Comparison of ENCODE assay signal across 25 mouse cellular contexts in genomic region chr9:107262375-107262774, GRCm38 (mm10). TPM values are rescaled to one million over a fixed set of nuclear protein-coding genes. Genes with fewer than 3 reads are reported as not detected.
DNase-seq lines count a peak whose midpoint lies in the region; ATAC-seq and TF ChIP-seq lines count a peak whose summit lies in the region.
"Had no signal": no experiment of that assay in that cellular context is flagged by ENCODE, and none has a peak within 500 bp of the region (broad histone marks: within the 10 kb centered on the region; RNA-seq: fewer than 3 reads in every experiment).

No protein-coding gene starts in this region.

- no peak overlapping the region for H3K4me2 ChIP-seq in hindbrain, postnatal 0 days (ENCODE audit: low read depth, low read length)
- no peak overlapping the region for H3K4me2 ChIP-seq in midbrain, embryonic 11.5 days
- H3K4me2 ChIP-seq in midbrain, embryonic 16.5 days (ENCODE audit: low read length) = no peak overlapping the region
- H3K4me2 ChIP-seq: embryonic facial prominence, embryonic 12.5 days; embryonic facial prominence, embryonic 15.5 days; heart, embryonic 11.5 days; hindbrain, embryonic 14.5 days; intestine, embryonic 15.5 days had no signal

- H3K36me3 ChIP-seq in hindbrain, postnatal 0 days (ENCODE audit: insufficient read depth, low read length) = no peaks in the 10 kb centered on the region
- no peaks in the 10 kb centered on the region for H3K36me3 ChIP-seq in hindbrain, embryonic 10.5 days
- H3K36me3 ChIP-seq in midbrain, embryonic 11.5 days (ENCODE audit: control insufficient read depth, insufficient read depth, low read length) = no peaks in the 10 kb centered on the region
- no peaks in the 10 kb centered on the region for H3K36me3 ChIP-seq in midbrain, embryonic 16.5 days (ENCODE audit: control insufficient read depth, insufficient read depth, low read length)
- H3K36me3 ChIP-seq: embryonic facial prominence, embryonic 12.5 days; embryonic facial prominence, embryonic 15.5 days; intestine, embryonic 15.5 days had no signal

- peak; percentile 52 for DNase-seq in cerebellum, adult 9-11 months
- DNase-seq in cerebellum, postnatal 4 days (ENCODE audit: low spot score in 2 of 2) = no peak
- peak; percentile 29 for DNase-seq in hindbrain, postnatal 0 days (ENCODE audit: low spot score)
- no peak for DNase-seq in hindbrain, embryonic 10.5 days (ENCODE audit: low spot score)
- DNase-seq in midbrain, embryonic 11.5 days (ENCODE audit: low spot score, missing footprints) = peak; percentile 70
- DNase-seq: adrenal gland, postnatal 10 days; adrenal gland, postnatal 36 days; B cell, adult 2 months; cerebellum, adult 18-20 months; cerebellum, postnatal 14 days; forebrain, postnatal 0 days; gastrocnemius, adult 2 months; gastrocnemius, postnatal 14 days; heart, adult 11 months had no signal

- WGBS in hindbrain, postnatal 0 days = 72% methylated on average over 7 of the region's 7 CpGs
- 79% methylated on average over 7 of the region's 7 CpGs for WGBS in hindbrain, embryonic 10.5 days
- 74% methylated on average over 7 of the region's 7 CpGs for WGBS in midbrain, embryonic 11.5 days
- 72% methylated on average over 7 of the region's 7 CpGs for WGBS in midbrain, embryonic 16.5 days
- WGBS in olfactory bulb, adult 2 months = 70% methylated on average over 7 of the region's 7 CpGs

- TF ChIP-seq CTCF in hindbrain, postnatal 0 days (IDR thresholded peaks at IDR 0.05; ENCODE audit: low read depth) = no peak
- TF ChIP-seq CTCF in olfactory bulb, adult 2 months (IDR thresholded peaks at IDR 0.05; ENCODE audit: insufficient read depth, low read depth, low read length) = no peak

- no peaks in the 10 kb centered on the region for H3K27me3 ChIP-seq in hindbrain, postnatal 0 days (ENCODE audit: insufficient read depth, low read length)
- no peaks in the 10 kb centered on the region for H3K27me3 ChIP-seq in hindbrain, embryonic 10.5 days (ENCODE audit: insufficient read depth, poor library complexity, severe bottlenecking)
- H3K27me3 ChIP-seq in midbrain, embryonic 11.5 days (ENCODE audit: control insufficient read depth, insufficient read depth, low read length) = no peaks in the 10 kb centered on the region
- H3K27me3 ChIP-seq in midbrain, embryonic 16.5 days (ENCODE audit: control insufficient read depth, insufficient read depth, low read depth, low read length) = no peaks in the 10 kb centered on the region
- H3K27me3 ChIP-seq: CH12.LX; embryonic facial prominence, embryonic 12.5 days; embryonic facial prominence, embryonic 15.5 days; intestine, embryonic 15.5 days; Patski had no signal

- peaks cover 4% of the 10 kb centered on the region; the same call in 1 of the 2 replicates for H3K4me1 ChIP-seq in hindbrain, postnatal 0 days (ENCODE audit: insufficient read depth, low read length)
- peaks cover 9% of the 10 kb centered on the region; the same call in 1 of the 2 replicates for H3K4me1 ChIP-seq in hindbrain, embryonic 10.5 days (replicated peaks)
- H3K4me1 ChIP-seq in midbrain, embryonic 11.5 days (ENCODE audit: control insufficient read depth, insufficient read depth, low read length) = no peaks in the 10 kb centered on the region
- H3K4me1 ChIP-seq in midbrain, embryonic 16.5 days (ENCODE audit: control insufficient read depth, insufficient read depth, low read length) = no peaks in the 10 kb centered on the region
- peaks cover 63% of the 10 kb centered on the region for H3K4me1 ChIP-seq in olfactory bulb, adult 2 months (ENCODE audit: control insufficient read depth, insufficient read depth, low read length)
- H3K4me1 ChIP-seq: embryonic facial prominence, embryonic 12.5 days; intestine, embryonic 15.5 days had no signal

- ATAC-seq in hindbrain, postnatal 0 days = peak; percentile 59; the same call in 1 of the 2 replicates
- ATAC-seq in midbrain, embryonic 11.5 days (ENCODE audit: low FRiP score) = no peak
- no peak for ATAC-seq in midbrain, embryonic 16.5 days
- ATAC-seq: forebrain, embryonic 14.5 days; forebrain, postnatal 0 days; intestine, embryonic 15.5 days; Patski had no signal

- no peaks in the 10 kb centered on the region for H3K9me3 ChIP-seq in hindbrain, postnatal 0 days (ENCODE audit: low read length)
- no peaks in the 10 kb centered on the region for H3K9me3 ChIP-seq in hindbrain, embryonic 10.5 days
- no peaks in the 10 kb centered on the region for H3K9me3 ChIP-seq in midbrain, embryonic 11.5 days (ENCODE audit: control insufficient read depth, low read length)
- no peaks in the 10 kb centered on the region for H3K9me3 ChIP-seq in midbrain, embryonic 16.5 days (replicated peaks; ENCODE audit: control insufficient read depth, low read length, poor library complexity, severe bottlenecking)
- H3K9me3 ChIP-seq: embryonic facial prominence, embryonic 12.5 days; embryonic facial prominence, embryonic 15.5 days; G1E; intestine, embryonic 15.5 days had no signal

- no peak for TF ChIP-seq POLR2A in olfactory bulb, adult 2 months (IDR thresholded peaks at IDR 0.05; ENCODE audit: insufficient read depth, low read depth, low read length)

- no peak overlapping the region for H3K27ac ChIP-seq in hindbrain, postnatal 0 days
- no peak overlapping the region for H3K27ac ChIP-seq in hindbrain, embryonic 10.5 days
- H3K27ac ChIP-seq in midbrain, embryonic 11.5 days (ENCODE audit: low read depth, low read length) = no peak overlapping the region
- H3K27ac ChIP-seq in midbrain, embryonic 16.5 days (ENCODE audit: low read length) = no peak overlapping the region
- H3K27ac ChIP-seq in olfactory bulb, adult 2 months (ENCODE audit: insufficient read depth, low read depth, low read length) = peak overlapping the region; percentile 42; the same call in 1 of the 2 replicates
- H3K27ac ChIP-seq: embryonic facial prominence, embryonic 12.5 days; embryonic facial prominence, embryonic 15.5 days; gastrocnemius, adult 2 months; hindbrain, embryonic 14.5 days; intestine, embryonic 15.5 days had no signal

- H3K9ac ChIP-seq in hindbrain, postnatal 0 days (replicated peaks; ENCODE audit: low read length) = no peak overlapping the region
- no peak overlapping the region for H3K9ac ChIP-seq in midbrain, embryonic 11.5 days (ENCODE audit: low read length)
- no peak overlapping the region for H3K9ac ChIP-seq in midbrain, embryonic 16.5 days (ENCODE audit: low read depth, low read length)
- H3K9ac ChIP-seq: embryonic facial prominence, embryonic 12.5 days; embryonic facial prominence, embryonic 15.5 days; forebrain, postnatal 0 days; hindbrain, embryonic 14.5 days; intestine, embryonic 15.5 days had no signal

- H3K4me3 ChIP-seq in hindbrain, postnatal 0 days (ENCODE audit: low read length) = no peak overlapping the region
- no peak overlapping the region for H3K4me3 ChIP-seq in hindbrain, embryonic 10.5 days
- H3K4me3 ChIP-seq in midbrain, embryonic 11.5 days (ENCODE audit: low read depth, low read length) = no peak overlapping the region
- no peak overlapping the region for H3K4me3 ChIP-seq in midbrain, embryonic 16.5 days (ENCODE audit: low read depth, low read length)
- H3K4me3 ChIP-seq in olfactory bulb, adult 2 months (ENCODE audit: insufficient read depth, low read depth, low read length) = no peak overlapping the region
- H3K4me3 ChIP-seq: embryonic facial prominence, embryonic 12.5 days; embryonic facial prominence, embryonic 15.5 days; gastrocnemius, adult 2 months; intestine, embryonic 15.5 days had no signal

RNA-seq across cellular contexts. Expression of gene Mapkapk3, which starts 27.3 kb away (rescaled TPM):
- total RNA-seq in hindbrain, postnatal 0 days (2014; rRNA removed) = 3.5 and 3.8 TPM in 2 replicates
- 2.6 and 3.0 TPM in 2 replicates for polyA plus RNA-seq in hindbrain, postnatal 0 days (2015; fragmentation: Nextera tagmentation; extraction: Ambion mirVana)
- 4.9 and 5.1 TPM in 2 replicates for polyA plus RNA-seq in hindbrain, embryonic 10.5 days (2016; fragmentation: Nextera tagmentation; extraction: Ambion mirVana)
- 2.5 and 2.7 TPM in 2 replicates for polyA plus RNA-seq in midbrain, embryonic 11.5 days (2014; fragmentation: Nextera tagmentation; extraction: Ambion mirVana)
- 1.5 and 1.9 TPM in 2 replicates for polyA plus RNA-seq in midbrain, embryonic 16.5 days (2015; fragmentation: Nextera tagmentation; extraction: Ambion mirVana)
- polyA plus RNA-seq in olfactory bulb, adult 2 months (2012; ENCODE audit: insufficient read depth, insufficient read length, low replicate concordance, missing spikeins) = not detected in 2 replicates

RNA-seq across cellular contexts. Expression of gene Dock3, which starts 30.7 kb away (rescaled TPM):
- 43.4 and 52.4 TPM in 2 replicates for total RNA-seq in hindbrain, postnatal 0 days (2014; rRNA removed)
- 21.6 and 23.9 TPM in 2 replicates for polyA plus RNA-seq in hindbrain, postnatal 0 days (2015; fragmentation: Nextera tagmentation; extraction: Ambion mirVana)
- polyA plus RNA-seq in hindbrain, embryonic 10.5 days (2016; fragmentation: Nextera tagmentation; extraction: Ambion mirVana) = 4.8 and 5.1 TPM in 2 replicates
- polyA plus RNA-seq in midbrain, embryonic 11.5 days (2014; fragmentation: Nextera tagmentation; extraction: Ambion mirVana) = 7.0 and 9.3 TPM in 2 replicates
- 16.3 and 21.5 TPM in 2 replicates for polyA plus RNA-seq in midbrain, embryonic 16.5 days (2015; fragmentation: Nextera tagmentation; extraction: Ambion mirVana)
- 452 TPM in 1 of 2 replicates, not detected in the other for polyA plus RNA-seq in olfactory bulb, adult 2 months (2012; ENCODE audit: insufficient read depth, insufficient read length, low replicate concordance, missing spikeins)
- total RNA-seq: gastrocnemius, adult 2 months; gastrocnemius, postnatal 14 days had no signal
- polyA plus RNA-seq: G1E had no signal

RNA-seq across cellular contexts. Expression of gene Cish, which starts 33.5 kb away (rescaled TPM):
- total RNA-seq in hindbrain, postnatal 0 days (2014; rRNA removed) = 2.8 and 5.3 TPM in 2 replicates
- 8.6 and 8.8 TPM in 2 replicates for polyA plus RNA-seq in hindbrain, postnatal 0 days (2015; fragmentation: Nextera tagmentation; extraction: Ambion mirVana)
- polyA plus RNA-seq in hindbrain, embryonic 10.5 days (2016; fragmentation: Nextera tagmentation; extraction: Ambion mirVana) = 8.8 and 9.7 TPM in 2 replicates
- 4.0 and 4.2 TPM in 2 replicates for polyA plus RNA-seq in midbrain, embryonic 11.5 days (2014; fragmentation: Nextera tagmentation; extraction: Ambion mirVana)
- polyA plus RNA-seq in midbrain, embryonic 16.5 days (2015; fragmentation: Nextera tagmentation; extraction: Ambion mirVana) = 8.6 and 9.4 TPM in 2 replicates
- not detected in 2 replicates for polyA plus RNA-seq in olfactory bulb, adult 2 months (2012; ENCODE audit: insufficient read depth, insufficient read length, low replicate concordance, missing spikeins)

Comparison
In these comparisons a context has a peak if more than half of its experiments do, and no peak if none do; other contexts are left out.
1. DNase-seq: peak in cerebellum, adult 9-11 months (single experiment), hindbrain, postnatal 0 days (single experiment) and midbrain, embryonic 11.5 days (single experiment); none in cerebellum, postnatal 4 days (0 of 2) and hindbrain, embryonic 10.5 days (single experiment).